Mouse (Mus musculus) MEL (cell line): ENCODE measurements around the gene Rfc5.

ENCODE experiments used
- BHLHE40 ChIP-seq: IDR thresholded peaks from 2 replicates; pipeline ENCODE4 v1.6.1; 2012; ENCODE audit warnings: low read depth, mild to moderate bottlenecking, inconsistent platforms, low read length, improper control_type of control experiment, borderline replicate concordance
- CTCF ChIP-seq, 3 experiments: IDR thresholded peaks in 2 of 3; conservative IDR thresholded peaks in 1 of 3; 2 replicates each; pipeline ENCODE4 v1.5.1; 2011 to 2012; ENCODE audit warnings: low read length in 3 of 3, low read depth in 2 of 3, mild to moderate bottlenecking in 2 of 3, improper control_type of control experiment in 1 of 3, inconsistent platforms in 1 of 3, mixed read lengths in 1 of 3, moderate library complexity in 1 of 3; ENCODE audit not compliant: control insufficient read depth in 1 of 3, insufficient read depth in 1 of 3, poor library complexity in 1 of 3, severe bottlenecking in 1 of 3
- MAZ ChIP-seq: IDR thresholded peaks from 2 replicates; pipeline ENCODE4 v1.6.1; 2012; ENCODE audit warnings: low read depth, mild to moderate bottlenecking, inconsistent platforms, low read length, improper control_type of control experiment
- MEF2A ChIP-seq: IDR thresholded peaks from 2 replicates; pipeline ENCODE4 v1.6.1; 2014; ENCODE audit warnings: low read depth, mild to moderate bottlenecking, inconsistent platforms, low read length, improper control_type of control experiment; ENCODE audit not compliant: poor library complexity, insufficient replicate concordance, severe bottlenecking; ENCODE audit errors: extremely low read depth
- MYB ChIP-seq: IDR thresholded peaks from 2 replicates; pipeline ENCODE4 v1.6.1; 2011; ENCODE audit warnings: mild to moderate bottlenecking, low read depth, low read length, improper control_type of control experiment
- POLR2A ChIP-seq, 2 experiments: IDR thresholded peaks; 2 replicates each; pipeline ENCODE4 v1.6.1; 2011 to 2012; ENCODE audit warnings: low read length in 2 of 2, mild to moderate bottlenecking in 2 of 2, control low read depth in 1 of 2, improper control_type of control experiment in 1 of 2, low read depth in 1 of 2, moderate library complexity in 1 of 2; ENCODE audit not compliant: control insufficient read depth in 1 of 2, insufficient read depth in 1 of 2, poor library complexity in 1 of 2
- POLR2AphosphoS2 ChIP-seq: IDR thresholded peaks from 2 replicates; pipeline ENCODE4 v1.6.1; 2011; ENCODE audit warnings: low read length, improper control_type of control experiment
- SIN3A ChIP-seq: IDR thresholded peaks from 2 replicates; pipeline ENCODE4 v1.6.1; 2012; ENCODE audit warnings: low read length, improper control_type of control experiment, inconsistent platforms
- USF1 ChIP-seq: IDR thresholded peaks from 2 replicates; pipeline ENCODE4 v1.6.1; 2014; ENCODE audit warnings: low read depth, mild to moderate bottlenecking, inconsistent platforms, low read length, improper control_type of control experiment, moderate library complexity
- ZC3H11A ChIP-seq: IDR thresholded peaks from 2 replicates; pipeline ENCODE4 v1.6.1; 2012; ENCODE audit warnings: low read depth, mild to moderate bottlenecking, inconsistent platforms, low read length, improper control_type of control experiment
- ZKSCAN1 ChIP-seq: IDR thresholded peaks from 2 replicates; pipeline ENCODE4 v1.6.1; 2012; ENCODE audit warnings: low read depth, mild to moderate bottlenecking, inconsistent platforms, low read length, improper control_type of control experiment, moderate library complexity

GRCm38 (mm10) chr5:117374372-117375049, 14.3 kb downstream of the Rfc5 start:
- TF ChIP-seq CTCF (IDR thresholded peaks at IDR 0.05 in 2 of 3, conservative IDR thresholded peaks at IDR 0.05 in 1 of 3; ENCODE audit: control insufficient read depth in 1 of 3, insufficient read depth in 1 of 3, low read depth in 2 of 3, low read length in 3 of 3, poor library complexity in 1 of 3, severe bottlenecking in 1 of 3) (no peak), MYB (no peak), MAZ (no peak), USF1 (no peak), ZKSCAN1 (no peak), POLR2A (IDR thresholded peaks at IDR 0.05; ENCODE audit: control insufficient read depth in 1 of 2, insufficient read depth in 1 of 2, low read depth in 1 of 2, low read length in 2 of 2, poor library complexity in 1 of 2) (no peak), SIN3A (no peak), BHLHE40 (no peak), POLR2AphosphoS2 (no peak; the same call in 1 of the 2 replicates), ZC3H11A (no peak), MEF2A (no peak)
